Mouse (Mus musculus): ENCODE measurements around the gene Tssk3.

GRCm38 (mm10) chr4:129450851-129451250 is 40.0 kb downstream of the Tssk3 start:
- TF ChIP-seq POLR2A (IDR thresholded peaks at IDR 0.05; ENCODE audit: low read depth, low read length) (no peak), CTCF (IDR thresholded peaks at IDR 0.05; ENCODE audit: borderline replicate concordance, insufficient read depth, low read length) (no peak)

Measured in embryonic fibroblast, embryonic 13.5 days (primary cell).